Mouse (Mus musculus) midbrain, embryonic 11.5 days (tissue): ENCODE data around the gene Ldb2. TPM values are rescaled to one million over a fixed set of nuclear protein-coding genes. Genes with fewer than 3 reads are reported as not detected.

ENCODE experiments used
- ATAC-seq: fragments of 200-750 bp; cut with Nextera tagmentation; 2 replicates; pipeline ENCODE4 v1.8.0; 2017; ENCODE audit warnings: moderate TSS enrichment, moderate library complexity; ENCODE audit not compliant: low FRiP score
- DNase-seq: peaks from one replicate; pipeline ENCODE4 v3.0.0; 2015; ENCODE audit warnings: low spot score; ENCODE audit errors: missing footprints
- H3K27ac ChIP-seq: fragments of 300-500 bp; sonication (generic); 2 replicates; pipeline ENCODE4 v1.5.1; 2014; ENCODE audit warnings: low read depth, low read length
- H3K27me3 ChIP-seq: fragments of 300-500 bp; sonication (generic); 2 replicates; pipeline ENCODE4 v1.6.1; 2014; ENCODE audit warnings: mild to moderate bottlenecking, low read length, moderate library complexity, mixed read lengths; ENCODE audit not compliant: control insufficient read depth, insufficient read depth
- H3K36me3 ChIP-seq: fragments of 300-500 bp; sonication (generic); 2 replicates; pipeline ENCODE4 v1.6.1; 2014; ENCODE audit warnings: mild to moderate bottlenecking, low read length, moderate library complexity, mixed read lengths; ENCODE audit not compliant: control insufficient read depth, insufficient read depth
- H3K4me1 ChIP-seq: fragments of 300-500 bp; sonication (generic); 2 replicates; pipeline ENCODE4 v1.6.1; 2014; ENCODE audit warnings: low read length; ENCODE audit not compliant: control insufficient read depth, insufficient read depth
- H3K4me2 ChIP-seq: fragments of 300-500 bp; sonication (generic); 2 replicates; pipeline ENCODE4 v1.6.1; 2014; ENCODE audit warnings: mild to moderate bottlenecking, moderate library complexity
- H3K4me3 ChIP-seq: fragments of 300-500 bp; sonication (generic); 2 replicates; pipeline ENCODE4 v1.5.1; 2014; ENCODE audit warnings: low read depth, low read length
- H3K9ac ChIP-seq: fragments of 300-500 bp; sonication (generic); 2 replicates; pipeline ENCODE4 v1.6.1; 2014; ENCODE audit warnings: low read length
- H3K9me3 ChIP-seq: fragments of 300-500 bp; sonication (generic); 2 replicates; pipeline ENCODE4 v1.6.1; 2016; ENCODE audit warnings: low read length; ENCODE audit not compliant: control insufficient read depth
- WGBS: fragments of 180-500 bp; shearing (Covaris S2); extraction: QIAGEN DNeasy Blood & Tissue Kit; methylation state at CpG from one replicate; pipeline ENCODE4 v1.1.7; 2014; 5-methylcytosine and 5-hydroxymethylcytosine counted together
- polyA plus RNA-seq: library from polyadenylated mRNA; unstranded; fragments of >200 nt; fragmentation: Nextera tagmentation; extraction: Ambion mirVana; gene quantifications from 2 replicates; pipeline ENCODE4 v1.2.1, GENCODE M21; 2014

The Ldb2 gene
- polyA plus RNA-seq, 1 experiment from 2014 or later: 15.6 TPM

DNA sequence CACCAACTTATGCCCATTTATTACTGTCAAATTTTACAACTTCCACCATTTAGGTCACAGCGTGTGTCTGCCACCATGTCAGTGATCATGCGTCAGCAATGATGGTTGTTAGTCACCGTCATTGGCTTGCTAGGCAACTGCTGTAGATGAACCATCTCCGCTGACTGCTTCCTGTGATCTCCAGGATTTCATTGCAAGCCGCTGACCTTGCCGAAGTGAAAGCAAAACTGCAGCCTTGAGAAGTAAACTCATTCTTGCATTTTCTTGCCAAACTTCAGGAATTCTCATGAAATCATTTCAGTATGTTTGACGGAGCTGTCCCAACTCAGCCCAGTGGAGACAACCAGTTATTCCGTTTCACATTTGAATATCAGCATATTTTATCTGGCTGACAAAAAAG, 247.4 kb downstream of the Ldb2 start:
- DNase-seq (no peak), ATAC-seq (no peak)
- Histone ChIP-seq H3K27me3 (no peaks in the 10 kb centered on the region), H3K36me3 (no peaks in the 10 kb centered on the region), H3K9me3 (no peaks in the 10 kb centered on the region), H3K4me3 (no peak overlapping the region), H3K4me1 (no peaks in the 10 kb centered on the region), H3K9ac (no peak overlapping the region), H3K4me2 (no peak overlapping the region), H3K27ac (no peak overlapping the region)
- 89% methylated on average over 8 of the region's 8 CpGs for WGBS

DNA sequence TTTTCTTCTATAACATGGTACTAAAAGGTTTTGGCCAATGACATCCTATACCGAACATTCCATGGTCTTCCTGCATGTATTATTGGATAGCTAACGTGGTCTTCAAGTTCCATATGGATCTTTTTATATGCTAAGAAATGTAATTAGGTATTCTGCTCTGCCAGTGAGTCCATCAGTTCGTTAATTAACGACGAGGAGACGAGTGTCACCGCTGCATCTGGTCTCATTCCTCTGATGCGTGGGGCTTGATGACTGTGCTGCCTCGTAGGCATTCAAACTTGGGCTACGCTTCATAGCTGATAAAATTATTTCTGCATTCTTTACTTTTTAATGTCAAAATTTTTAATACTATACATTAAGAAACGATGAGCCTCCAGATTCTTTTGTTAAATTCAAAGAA, 251.0 kb downstream of the Ldb2 start:
- ATAC-seq (no peak), DNase-seq (no peak)
- WGBS: 88% methylated on average over 11 of the region's 11 CpGs
- Histone ChIP-seq H3K36me3 (no peaks in the 10 kb centered on the region), H3K9me3 (no peaks in the 10 kb centered on the region), H3K4me3 (no peak overlapping the region), H3K4me2 (no peak overlapping the region), H3K27ac (no peak overlapping the region), H3K4me1 (no peaks in the 10 kb centered on the region), H3K27me3 (no peaks in the 10 kb centered on the region), H3K9ac (no peak overlapping the region)

DNA sequence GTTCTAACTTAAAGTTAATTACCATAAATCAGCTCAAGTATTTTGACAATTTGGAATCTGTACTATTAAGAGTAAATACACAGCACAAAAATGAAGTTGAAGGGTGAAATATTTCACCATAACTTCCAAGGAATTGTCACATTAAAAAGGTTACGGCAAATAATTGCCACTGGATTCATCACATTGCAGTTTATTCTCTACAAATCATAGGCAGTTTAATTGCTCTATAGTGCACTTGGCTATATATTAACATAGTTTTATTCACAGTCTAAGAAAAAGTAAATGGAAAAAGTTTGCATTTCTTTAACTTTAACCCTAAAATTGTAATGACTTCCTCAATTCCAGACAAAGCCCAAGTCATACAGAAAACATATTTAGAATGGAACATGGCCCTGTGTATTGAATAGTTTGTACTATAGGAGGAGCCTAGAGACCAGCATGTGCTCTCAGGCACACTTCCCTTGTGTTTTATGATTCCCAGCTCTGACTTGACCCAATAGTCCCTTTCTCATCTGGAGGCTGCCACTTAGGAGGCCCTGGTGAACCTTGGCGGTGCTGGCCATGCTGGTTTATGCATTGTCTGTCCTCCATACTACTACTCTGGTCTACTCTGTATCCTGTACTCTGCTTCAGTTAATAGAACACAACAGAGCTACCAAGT, 255.9 kb downstream of the Ldb2 start:
- Histone ChIP-seq H3K4me2 (no peak overlapping the region), H3K4me3 (no peak overlapping the region), H3K4me1 (peaks cover 7% of the 10 kb centered on the region), H3K9me3 (no peaks in the 10 kb centered on the region), H3K36me3 (no peaks in the 10 kb centered on the region), H3K27me3 (no peaks in the 10 kb centered on the region), H3K9ac (no peak overlapping the region), H3K27ac (no peak overlapping the region)
- ATAC-seq: no peak
- 92% methylated on average over 2 of the region's 2 CpGs for WGBS
- DNase-seq: no peak

DNA sequence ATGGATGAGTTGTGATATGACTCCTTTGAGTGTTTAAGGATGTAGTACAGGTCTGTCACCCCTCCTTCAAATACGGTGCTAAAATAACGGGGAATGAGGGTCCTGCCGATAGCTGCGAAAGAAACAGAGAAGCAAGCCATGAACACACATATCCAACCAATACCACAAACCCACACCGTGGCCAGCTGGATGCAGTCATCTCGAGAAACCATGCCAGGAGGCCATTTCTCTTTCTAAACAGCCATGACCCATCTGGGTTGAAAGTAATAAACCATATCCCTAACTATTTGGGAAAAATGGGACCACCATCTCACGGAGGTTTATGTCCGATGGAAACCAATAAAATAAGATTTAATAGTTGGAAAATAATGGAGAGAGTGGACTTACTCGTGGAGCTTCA, 257.7 kb downstream of the Ldb2 start:
- Histone ChIP-seq H3K27ac (no peak overlapping the region), H3K27me3 (no peaks in the 10 kb centered on the region), H3K4me1 (peaks cover 13% of the 10 kb centered on the region), H3K4me3 (no peak overlapping the region), H3K4me2 (no peak overlapping the region), H3K9ac (no peak overlapping the region), H3K9me3 (no peaks in the 10 kb centered on the region), H3K36me3 (no peaks in the 10 kb centered on the region)
- DNase-seq (no peak), ATAC-seq (no peak)
- 95% methylated on average over 9 of the region's 9 CpGs for WGBS

DNA sequence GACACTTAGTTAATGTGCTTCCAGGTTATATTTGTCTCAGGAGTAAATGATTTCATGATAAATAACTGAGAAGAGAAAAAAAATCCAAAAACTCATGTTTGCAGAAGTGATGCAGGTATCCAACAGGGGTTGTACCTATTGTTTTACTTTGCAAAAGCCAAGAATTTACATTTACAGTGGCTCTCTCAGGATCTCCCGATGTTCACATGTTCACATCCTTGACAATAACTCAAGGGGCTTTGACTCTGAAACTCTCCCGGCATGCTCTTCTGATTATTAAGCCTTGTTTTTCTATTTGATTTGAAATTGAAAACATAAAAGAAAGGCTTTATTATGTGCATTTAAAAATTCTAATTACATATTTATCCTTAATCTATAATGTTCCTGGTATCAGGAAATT, 260.8 kb downstream of the Ldb2 start:
- no peaks in the 10 kb centered on the region for H3K36me3 ChIP-seq
- DNase-seq (peak; percentile 84), ATAC-seq (no peak)
- no peak overlapping the region for H3K4me2 ChIP-seq
- no peaks in the 10 kb centered on the region for H3K27me3 ChIP-seq
- peaks cover 13% of the 10 kb centered on the region for H3K4me1 ChIP-seq
- 49% methylated on average over 2 of the region's 2 CpGs for WGBS
- no peak overlapping the region for H3K9ac ChIP-seq
- H3K9me3 ChIP-seq: no peaks in the 10 kb centered on the region
- H3K27ac ChIP-seq: no peak overlapping the region
- H3K4me3 ChIP-seq: no peak overlapping the region

DNA sequence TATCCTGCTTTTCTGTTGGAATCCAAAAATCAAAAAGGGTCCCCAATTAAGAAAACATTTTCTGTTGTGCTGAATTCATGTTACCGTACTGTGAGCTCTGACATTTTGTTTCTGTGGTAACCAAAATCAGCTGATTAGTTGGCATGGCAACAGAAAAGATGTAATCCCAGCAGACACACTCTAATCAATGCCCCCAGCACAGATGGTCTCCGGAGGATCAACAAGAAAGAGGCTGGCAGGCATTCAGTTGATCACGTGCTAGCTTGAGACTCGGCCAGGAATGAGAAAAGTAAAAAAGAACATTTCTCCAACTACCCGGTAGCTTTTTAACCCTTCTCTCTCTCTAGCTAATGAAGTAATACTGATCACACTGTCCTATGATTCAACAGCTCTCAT, 261.5 kb downstream of the Ldb2 start:
- 4% methylated on average over 5 of the region's 5 CpGs for WGBS
- no peak overlapping the region for H3K27ac ChIP-seq

DNA sequence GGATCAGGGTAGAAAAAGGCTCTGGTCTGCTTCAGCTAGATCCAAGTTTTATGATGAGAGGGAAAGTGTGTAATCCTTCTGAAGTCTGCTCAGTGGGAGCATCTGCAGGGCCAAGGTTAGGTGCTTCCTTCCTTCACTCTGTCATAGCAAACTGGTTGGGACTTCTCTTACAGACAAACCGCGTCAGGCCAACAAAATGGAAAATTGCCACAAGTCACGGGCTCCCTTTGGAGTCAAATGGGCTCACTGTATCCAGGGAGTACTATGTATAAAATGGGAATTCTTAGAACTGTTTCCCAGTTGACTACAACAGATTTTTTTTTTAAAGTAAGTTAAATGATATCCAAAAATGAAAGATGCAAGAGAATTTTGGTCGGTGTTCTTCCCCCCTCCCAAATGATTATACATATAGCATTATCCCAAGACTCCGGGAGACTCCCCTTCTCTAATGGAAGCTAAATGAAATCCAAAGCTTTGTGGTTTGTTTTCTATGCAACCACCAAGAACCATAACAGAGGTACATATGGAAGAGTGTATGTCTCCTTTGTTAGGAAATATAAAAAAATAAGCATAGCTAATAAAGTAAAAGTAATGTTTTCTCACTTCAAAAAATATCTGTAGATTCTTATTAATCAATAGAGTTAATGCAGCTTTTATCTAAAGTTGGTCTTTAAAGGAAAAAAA, 262.0 kb downstream of the Ldb2 start:
- no peaks in the 10 kb centered on the region for H3K9me3 ChIP-seq
- no peak overlapping the region for H3K9ac ChIP-seq
- peaks cover 13% of the 10 kb centered on the region for H3K4me1 ChIP-seq
- ATAC-seq (peak; percentile 54), DNase-seq (peak; percentile 80)
- no peak overlapping the region for H3K4me3 ChIP-seq
- 69% methylated on average over 5 of the region's 5 CpGs for WGBS
- H3K36me3 ChIP-seq: no peaks in the 10 kb centered on the region
- H3K27me3 ChIP-seq: no peaks in the 10 kb centered on the region
- H3K4me2 ChIP-seq: no peak overlapping the region
- H3K27ac ChIP-seq: no peak overlapping the region; the same call in 1 of the 2 replicates

More for the DNA sequence above, 261.5 kb downstream of the Ldb2 start:
- Histone ChIP-seq H3K9ac (no peak overlapping the region), H3K27me3 (no peaks in the 10 kb centered on the region), H3K4me1 (peaks cover 13% of the 10 kb centered on the region), H3K4me3 (no peak overlapping the region), H3K36me3 (no peaks in the 10 kb centered on the region), H3K9me3 (no peaks in the 10 kb centered on the region), H3K4me2 (no peak overlapping the region)
- DNase-seq: peak; percentile 99
- ATAC-seq: peak; percentile 98

DNA sequence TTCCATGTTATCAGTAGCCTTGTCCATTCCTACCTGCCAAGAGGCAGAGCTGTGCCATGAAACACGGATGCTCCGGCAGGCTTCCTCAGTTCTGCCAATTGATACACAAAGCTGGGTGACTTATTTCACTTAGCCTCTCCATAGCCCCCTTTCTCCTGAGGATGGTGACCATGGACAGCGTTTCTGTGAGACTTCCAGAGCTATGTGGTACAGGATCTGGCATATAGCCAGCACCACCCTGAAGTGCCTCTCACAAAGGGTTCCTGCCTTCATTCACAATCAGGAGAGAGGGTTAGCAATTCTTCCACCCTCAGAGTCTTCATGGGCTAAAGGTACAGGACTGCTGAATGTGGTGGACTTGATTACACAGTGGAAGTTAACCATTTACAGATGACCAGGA, 270.0 kb downstream of the Ldb2 start:
- DNase-seq (peak; percentile 75), ATAC-seq (no peak)
- WGBS: 77% methylated on average over 3 of the region's 3 CpGs
- Histone ChIP-seq H3K9me3 (no peaks in the 10 kb centered on the region), H3K9ac (no peak overlapping the region), H3K27me3 (no peaks in the 10 kb centered on the region), H3K4me2 (no peak overlapping the region), H3K4me3 (no peak overlapping the region), H3K36me3 (no peaks in the 10 kb centered on the region), H3K4me1 (no peaks in the 10 kb centered on the region), H3K27ac (no peak overlapping the region)

DNA sequence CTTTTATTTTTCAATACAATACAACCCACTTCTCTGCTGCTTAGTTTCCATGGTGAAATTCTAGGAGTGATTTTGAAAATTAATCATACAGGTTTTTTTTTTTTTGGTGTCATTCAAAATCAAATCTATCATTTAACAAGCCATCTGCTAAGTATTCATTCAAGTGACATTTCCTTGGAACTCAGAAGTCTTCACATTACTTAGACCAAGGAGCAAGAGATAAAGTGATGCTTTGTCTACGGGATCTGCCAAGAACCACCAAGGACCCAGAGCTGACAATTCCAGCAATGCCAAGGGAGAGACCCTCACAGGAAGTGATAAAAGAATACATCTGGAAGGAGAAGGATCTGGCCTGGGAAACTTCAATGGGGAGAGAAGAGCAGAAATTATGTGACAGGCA, 270.5 kb downstream of the Ldb2 start:
- DNase-seq (peak; percentile 67), ATAC-seq (no peak)
- Histone ChIP-seq H3K4me3 (no peak overlapping the region), H3K4me2 (no peak overlapping the region), H3K9me3 (no peaks in the 10 kb centered on the region), H3K27ac (no peak overlapping the region), H3K27me3 (no peaks in the 10 kb centered on the region), H3K4me1 (no peaks in the 10 kb centered on the region), H3K36me3 (no peaks in the 10 kb centered on the region), H3K9ac (no peak overlapping the region)
- 86% methylated on average over 1 of the region's 1 CpGs for WGBS
